Mouse (Mus musculus): ENCODE results near the gene Phf21a. TPM values are rescaled to one million over a fixed set of nuclear protein-coding genes. Genes with fewer than 3 reads are reported as not detected.

Phf21a gene
- polyA plus RNA-seq, 1 experiment: 52.2 TPM

DNA sequence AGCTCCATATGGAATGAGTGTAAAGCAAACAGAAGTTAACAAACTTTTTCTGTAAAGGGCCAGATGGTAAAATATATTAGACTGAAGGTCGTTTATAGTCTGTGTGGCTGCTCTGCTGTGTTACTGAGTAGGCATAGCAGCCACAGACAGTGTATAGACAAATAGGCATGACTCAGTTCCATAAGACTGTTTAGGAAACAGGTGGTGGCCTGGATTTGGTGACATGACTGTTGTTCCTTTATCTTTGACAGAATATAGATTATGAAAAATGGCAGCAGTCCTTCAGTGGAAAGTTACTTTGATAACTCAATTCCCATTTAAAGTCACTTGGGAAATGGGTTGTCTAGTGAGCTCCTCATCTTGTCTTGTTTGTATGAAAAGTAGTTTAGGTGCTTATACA, 132.7 kb downstream of the Phf21a start:
- H3K4me3 ChIP-seq (ENCODE audit: low read depth, low read length): no peak overlapping the region
- H3K4me1 ChIP-seq (ENCODE audit: control insufficient read depth, insufficient read depth, low read length): no peaks in the 10 kb centered on the region
- H3K27ac ChIP-seq (ENCODE audit: insufficient read depth, low read length): no peak overlapping the region
- no peaks in the 10 kb centered on the region for H3K27me3 ChIP-seq (ENCODE audit: control insufficient read depth, insufficient read depth, low read length, poor library complexity, severe bottlenecking)
- no peak for TF ChIP-seq EP300 (IDR thresholded peaks at IDR 0.05; ENCODE audit: insufficient read depth, low read depth, low read length)
- TF ChIP-seq POLR2A (IDR thresholded peaks at IDR 0.05; ENCODE audit: insufficient read depth, low read length): no peak
- TF ChIP-seq CTCF (IDR thresholded peaks at IDR 0.05; ENCODE audit: low read depth, low read length): no peak
- H3K9ac ChIP-seq (ENCODE audit: low read depth, poor library complexity, severe bottlenecking): no peak overlapping the region
- no peaks in the 10 kb centered on the region for H3K9me3 ChIP-seq (replicated peaks; ENCODE audit: control insufficient read depth, insufficient read depth, low read length, poor library complexity, severe bottlenecking)
- no peaks in the 10 kb centered on the region; the same call in none of the 2 replicates for H3K36me3 ChIP-seq (ENCODE audit: control insufficient read depth, insufficient read depth, low read length, poor library complexity, severe bottlenecking)

DNA sequence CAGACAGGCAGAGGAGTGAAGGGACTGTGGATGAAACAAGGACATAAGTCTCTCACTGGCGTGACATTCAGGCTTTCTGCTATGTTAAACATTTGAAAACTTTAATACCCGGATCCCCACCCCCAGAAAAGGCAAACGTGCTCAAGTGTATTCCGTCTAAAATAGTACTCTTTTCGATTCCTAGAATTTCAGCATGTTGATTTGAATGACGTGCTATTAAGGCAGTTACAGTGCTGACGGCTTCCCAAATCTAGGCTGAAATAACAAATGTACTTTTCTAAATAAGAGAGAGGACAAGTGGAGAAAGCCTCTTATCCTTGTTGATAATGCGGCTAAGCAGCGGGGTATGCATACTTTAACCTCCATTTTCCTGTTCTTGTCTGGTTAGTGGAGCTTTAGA, 137.1 kb downstream of the Phf21a start:
- no peaks in the 10 kb centered on the region; the same call in 1 of the 2 replicates for H3K9me3 ChIP-seq (replicated peaks; ENCODE audit: control insufficient read depth, insufficient read depth, low read length, poor library complexity, severe bottlenecking)
- no peak overlapping the region for H3K9ac ChIP-seq (ENCODE audit: low read depth, poor library complexity, severe bottlenecking)
- H3K36me3 ChIP-seq (ENCODE audit: control insufficient read depth, insufficient read depth, low read length, poor library complexity, severe bottlenecking): no peaks in the 10 kb centered on the region; the same call in 1 of the 2 replicates
- H3K27me3 ChIP-seq (ENCODE audit: control insufficient read depth, insufficient read depth, low read length, poor library complexity, severe bottlenecking): no peaks in the 10 kb centered on the region
- H3K4me3 ChIP-seq (ENCODE audit: low read depth, low read length): no peak overlapping the region
- no peak for TF ChIP-seq CTCF (IDR thresholded peaks at IDR 0.05; ENCODE audit: low read depth, low read length)
- no peak for TF ChIP-seq EP300 (IDR thresholded peaks at IDR 0.05; ENCODE audit: insufficient read depth, low read depth, low read length)
- no peak for TF ChIP-seq POLR2A (IDR thresholded peaks at IDR 0.05; ENCODE audit: insufficient read depth, low read length)
- H3K27ac ChIP-seq (ENCODE audit: insufficient read depth, low read length): no peak overlapping the region
- H3K4me1 ChIP-seq (ENCODE audit: control insufficient read depth, insufficient read depth, low read length): no peaks in the 10 kb centered on the region

DNA sequence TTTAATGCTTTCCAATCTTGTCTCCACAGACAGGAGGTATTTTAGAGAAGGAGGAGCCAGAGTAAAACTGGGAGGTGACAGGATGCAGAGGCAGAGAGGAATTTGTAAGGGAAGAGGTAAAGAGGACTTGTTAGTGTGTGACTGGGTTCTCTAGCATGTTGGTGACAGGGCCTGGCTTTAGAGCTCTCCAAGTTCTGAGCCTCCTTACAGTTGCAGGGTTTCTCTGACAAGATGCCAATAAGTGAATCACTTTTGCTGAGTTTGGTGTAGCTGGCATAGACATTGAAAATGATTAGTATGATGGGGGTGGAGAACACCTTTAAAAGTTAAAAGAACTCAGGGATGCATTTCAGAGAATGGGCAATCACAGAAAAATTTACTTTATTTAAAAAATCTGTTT, 138.8 kb downstream of the Phf21a start:
- Histone ChIP-seq H3K4me1 (ENCODE audit: control insufficient read depth, insufficient read depth, low read length) (no peaks in the 10 kb centered on the region), H3K4me3 (ENCODE audit: low read depth, low read length) (no peak overlapping the region), H3K27ac (ENCODE audit: insufficient read depth, low read length) (no peak overlapping the region), H3K36me3 (ENCODE audit: control insufficient read depth, insufficient read depth, low read length, poor library complexity, severe bottlenecking) (no peaks in the 10 kb centered on the region; the same call in 1 of the 2 replicates), H3K9ac (ENCODE audit: low read depth, poor library complexity, severe bottlenecking) (no peak overlapping the region), H3K9me3 (replicated peaks; ENCODE audit: control insufficient read depth, insufficient read depth, low read length, poor library complexity, severe bottlenecking) (no peaks in the 10 kb centered on the region; the same call in 1 of the 2 replicates), H3K27me3 (ENCODE audit: control insufficient read depth, insufficient read depth, low read length, poor library complexity, severe bottlenecking) (no peaks in the 10 kb centered on the region)
- TF ChIP-seq CTCF (IDR thresholded peaks at IDR 0.05; ENCODE audit: low read depth, low read length) (no peak), EP300 (IDR thresholded peaks at IDR 0.05; ENCODE audit: insufficient read depth, low read depth, low read length) (no peak), POLR2A (IDR thresholded peaks at IDR 0.05; ENCODE audit: insufficient read depth, low read length) (no peak)

DNA sequence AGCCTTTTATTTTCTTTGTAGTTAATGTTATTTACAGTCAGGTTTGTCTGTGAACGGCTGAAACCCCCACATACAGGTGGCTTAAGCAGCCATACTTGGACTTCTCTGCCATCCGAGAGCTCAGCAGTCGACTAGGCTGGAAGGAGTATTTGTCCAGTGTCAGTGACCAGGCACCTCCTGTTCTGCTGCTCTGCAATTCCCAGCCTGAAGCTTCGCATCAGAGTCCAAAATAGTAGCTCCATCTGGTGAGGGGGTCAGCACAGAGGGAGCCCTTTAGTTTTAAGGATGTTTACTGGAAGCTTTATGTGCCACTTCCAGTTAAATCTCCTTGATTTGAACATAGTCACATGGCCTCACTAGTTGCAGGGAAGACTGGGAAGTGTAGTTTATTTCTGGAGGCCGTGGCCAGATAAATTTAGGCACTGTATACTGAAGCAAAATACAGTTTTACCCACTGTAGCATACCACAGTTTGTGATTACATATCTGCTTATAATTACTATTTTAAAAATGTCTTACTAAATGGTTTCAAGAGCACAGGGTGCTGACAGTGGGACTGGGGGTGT, 141.9 kb downstream of the Phf21a start:
- Histone ChIP-seq H3K27ac (ENCODE audit: insufficient read depth, low read length) (no peak overlapping the region), H3K36me3 (ENCODE audit: control insufficient read depth, insufficient read depth, low read length, poor library complexity, severe bottlenecking) (no peaks in the 10 kb centered on the region), H3K4me1 (ENCODE audit: control insufficient read depth, insufficient read depth, low read length) (no peaks in the 10 kb centered on the region), H3K9me3 (replicated peaks; ENCODE audit: control insufficient read depth, insufficient read depth, low read length, poor library complexity, severe bottlenecking) (no peaks in the 10 kb centered on the region; the same call in 1 of the 2 replicates), H3K9ac (ENCODE audit: low read depth, poor library complexity, severe bottlenecking) (no peak overlapping the region), H3K27me3 (ENCODE audit: control insufficient read depth, insufficient read depth, low read length, poor library complexity, severe bottlenecking) (no peaks in the 10 kb centered on the region), H3K4me3 (ENCODE audit: low read depth, low read length) (no peak overlapping the region)
- TF ChIP-seq CTCF (IDR thresholded peaks at IDR 0.05; ENCODE audit: low read depth, low read length) (no peak), EP300 (IDR thresholded peaks at IDR 0.05; ENCODE audit: insufficient read depth, low read depth, low read length) (no peak), POLR2A (IDR thresholded peaks at IDR 0.05; ENCODE audit: insufficient read depth, low read length) (no peak)

DNA sequence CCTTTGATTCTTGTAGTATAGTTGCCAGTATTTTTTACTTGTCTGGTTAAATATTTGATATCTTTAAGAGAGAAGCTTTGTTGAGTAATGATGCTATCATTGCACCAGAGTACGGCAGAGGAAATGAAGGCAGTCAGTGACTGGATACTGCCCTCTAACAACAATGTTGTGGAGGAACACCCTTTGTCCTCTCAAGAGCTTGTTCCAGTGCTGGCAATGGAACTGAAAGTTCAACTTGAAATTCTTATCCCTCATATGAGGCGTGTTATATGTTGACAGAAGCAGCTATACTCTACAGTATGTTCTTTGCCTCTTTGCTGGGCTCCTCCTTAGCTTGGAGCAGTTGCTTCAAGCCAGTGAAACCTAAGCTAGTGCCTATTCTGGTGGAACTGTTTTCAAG, 147.4 kb downstream of the Phf21a start:
- no peaks in the 10 kb centered on the region for H3K9me3 ChIP-seq (replicated peaks; ENCODE audit: control insufficient read depth, insufficient read depth, low read length, poor library complexity, severe bottlenecking)
- H3K27ac ChIP-seq (ENCODE audit: insufficient read depth, low read length): no peak overlapping the region
- H3K4me3 ChIP-seq (ENCODE audit: low read depth, low read length): no peak overlapping the region
- TF ChIP-seq CTCF (IDR thresholded peaks at IDR 0.05; ENCODE audit: low read depth, low read length) (no peak), EP300 (IDR thresholded peaks at IDR 0.05; ENCODE audit: insufficient read depth, low read depth, low read length) (no peak), POLR2A (IDR thresholded peaks at IDR 0.05; ENCODE audit: insufficient read depth, low read length) (no peak)
- no peaks in the 10 kb centered on the region for H3K36me3 ChIP-seq (ENCODE audit: control insufficient read depth, insufficient read depth, low read length, poor library complexity, severe bottlenecking)
- no peaks in the 10 kb centered on the region for H3K4me1 ChIP-seq (ENCODE audit: control insufficient read depth, insufficient read depth, low read length)
- no peaks in the 10 kb centered on the region for H3K27me3 ChIP-seq (ENCODE audit: control insufficient read depth, insufficient read depth, low read length, poor library complexity, severe bottlenecking)
- no peak overlapping the region for H3K9ac ChIP-seq (ENCODE audit: low read depth, poor library complexity, severe bottlenecking)

DNA sequence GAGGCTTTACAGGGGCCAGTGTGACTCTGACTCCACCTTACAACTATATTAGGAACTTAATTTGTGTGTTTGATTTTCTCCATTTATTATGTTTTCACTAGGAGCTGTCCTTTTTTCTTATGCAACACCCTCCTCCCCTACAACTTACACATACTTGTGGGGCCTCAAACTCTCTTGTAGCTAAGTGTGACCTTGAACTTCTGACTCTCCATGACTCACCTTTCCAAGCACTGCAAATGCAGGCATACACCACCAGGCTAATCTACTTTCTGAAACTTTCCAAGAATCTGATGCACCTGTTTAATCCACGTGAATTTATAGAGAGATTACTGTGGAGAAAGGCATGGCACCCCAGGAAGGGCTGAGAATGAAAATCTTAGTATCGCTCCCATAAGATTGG, 147.9 kb downstream of the Phf21a start:
- TF ChIP-seq EP300 (IDR thresholded peaks at IDR 0.05; ENCODE audit: insufficient read depth, low read depth, low read length) (no peak), CTCF (IDR thresholded peaks at IDR 0.05; ENCODE audit: low read depth, low read length) (no peak), POLR2A (IDR thresholded peaks at IDR 0.05; ENCODE audit: insufficient read depth, low read length) (no peak)
- no peaks in the 10 kb centered on the region for H3K9me3 ChIP-seq (replicated peaks; ENCODE audit: control insufficient read depth, insufficient read depth, low read length, poor library complexity, severe bottlenecking)
- H3K36me3 ChIP-seq (ENCODE audit: control insufficient read depth, insufficient read depth, low read length, poor library complexity, severe bottlenecking): no peaks in the 10 kb centered on the region
- H3K27me3 ChIP-seq (ENCODE audit: control insufficient read depth, insufficient read depth, low read length, poor library complexity, severe bottlenecking): no peaks in the 10 kb centered on the region
- H3K4me1 ChIP-seq (ENCODE audit: control insufficient read depth, insufficient read depth, low read length): no peaks in the 10 kb centered on the region
- no peak overlapping the region for H3K4me3 ChIP-seq (ENCODE audit: low read depth, low read length)
- no peak overlapping the region for H3K9ac ChIP-seq (ENCODE audit: low read depth, poor library complexity, severe bottlenecking)
- no peak overlapping the region for H3K27ac ChIP-seq (ENCODE audit: insufficient read depth, low read length)
